Mouse (Mus musculus): ENCODE results near the gene Alg1. TPM values are rescaled to one million over a fixed set of nuclear protein-coding genes. Genes with fewer than 3 reads are reported as not detected.

Gene Alg1
- polyA plus RNA-seq, 1 experiment from 2014 or later: 36.8 TPM

DNA sequence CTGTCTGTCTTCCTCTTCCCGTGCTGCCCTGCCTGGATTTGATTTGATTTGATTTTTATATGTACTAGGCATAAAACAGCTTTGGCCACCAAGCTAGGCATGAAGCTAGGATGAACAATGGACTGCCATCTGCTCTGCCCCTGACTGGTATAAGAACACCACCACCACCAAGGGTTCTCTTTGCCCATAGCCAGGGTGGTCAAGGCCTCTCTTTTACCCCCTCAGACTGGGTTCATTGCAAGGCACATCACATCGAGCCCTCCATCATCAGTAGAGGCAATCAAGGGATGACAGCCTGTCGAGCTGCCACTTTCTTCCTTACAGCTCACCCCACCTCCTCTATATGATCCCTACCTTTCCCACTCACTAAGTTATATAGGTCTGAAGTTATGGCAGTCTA lies 39.0 kb downstream of the Alg1 start:
- Histone ChIP-seq H3K4me1 (ENCODE audit: control insufficient read depth, insufficient read depth, low read length) (no peaks in the 10 kb centered on the region), H3K4me3 (ENCODE audit: low read depth, low read length) (no peak overlapping the region), H3K36me3 (ENCODE audit: control insufficient read depth, insufficient read depth, low read length) (no peaks in the 10 kb centered on the region), H3K27ac (replicated peaks; ENCODE audit: low read depth, low read length) (no peak overlapping the region), H3K27me3 (replicated peaks; ENCODE audit: control insufficient read depth, insufficient read depth, low read length) (no peaks in the 10 kb centered on the region), H3K9me3 (ENCODE audit: control insufficient read depth, low read length) (no peaks in the 10 kb centered on the region), H3K4me2 (ENCODE audit: low read depth, low read length) (no peak overlapping the region), H3K9ac (ENCODE audit: low read depth, low read length) (no peak overlapping the region)
- DNase-seq (ENCODE audit: low spot score): no peak
- WGBS: 82% methylated on average over 3 of the region's 3 CpGs
- ATAC-seq (ENCODE audit: low read depth): no peak

GRCm38 (mm10) chr16:5279571-5280222 lies 46.3 kb downstream of the Alg1 start:
- no peaks in the 10 kb centered on the region for H3K9me3 ChIP-seq (ENCODE audit: control insufficient read depth, low read length)
- 73% methylated on average over 5 of the region's 5 CpGs for WGBS

DNA sequence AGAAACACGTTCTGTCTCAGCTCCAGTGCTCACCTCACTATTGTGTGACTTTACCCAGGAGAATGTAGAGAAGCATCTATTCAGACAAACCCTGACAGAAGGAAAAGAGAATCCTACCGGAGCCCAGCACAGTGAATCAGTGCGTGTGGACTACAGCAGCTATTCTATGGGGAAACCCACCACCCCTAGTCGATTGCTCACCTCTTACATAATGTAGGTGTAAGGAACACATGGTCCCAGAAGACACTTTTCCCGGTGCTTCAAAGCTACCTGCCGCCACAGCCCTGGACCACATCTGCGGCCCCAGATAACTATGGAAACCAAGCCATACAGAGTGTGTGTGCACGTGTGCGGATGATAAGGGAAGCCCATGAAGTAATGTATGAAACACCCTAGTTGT lies 49.3 kb downstream of the Alg1 start:
- Histone ChIP-seq H3K4me2 (ENCODE audit: low read depth, low read length) (no peak overlapping the region), H3K27me3 (replicated peaks; ENCODE audit: control insufficient read depth, insufficient read depth, low read length) (no peaks in the 10 kb centered on the region), H3K36me3 (ENCODE audit: control insufficient read depth, insufficient read depth, low read length) (no peaks in the 10 kb centered on the region), H3K9me3 (ENCODE audit: control insufficient read depth, low read length) (no peaks in the 10 kb centered on the region), H3K4me3 (ENCODE audit: low read depth, low read length) (no peak overlapping the region), H3K4me1 (ENCODE audit: control insufficient read depth, insufficient read depth, low read length) (no peaks in the 10 kb centered on the region), H3K9ac (ENCODE audit: low read depth, low read length) (no peak overlapping the region), H3K27ac (replicated peaks; ENCODE audit: low read depth, low read length) (no peak overlapping the region)
- DNase-seq (ENCODE audit: low spot score): no peak
- WGBS: 91% methylated on average over 9 of the region's 9 CpGs
- no peak for ATAC-seq (ENCODE audit: low read depth)

More at GRCm38 (mm10) chr16:5279571-5280222, 46.3 kb downstream of the Alg1 start:
- H3K4me3 ChIP-seq (ENCODE audit: low read depth, low read length): no peak overlapping the region
- no peaks in the 10 kb centered on the region for H3K27me3 ChIP-seq (replicated peaks; ENCODE audit: control insufficient read depth, insufficient read depth, low read length)
- no peaks in the 10 kb centered on the region for H3K36me3 ChIP-seq (ENCODE audit: control insufficient read depth, insufficient read depth, low read length)
- H3K27ac ChIP-seq (replicated peaks; ENCODE audit: low read depth, low read length): no peak overlapping the region
- H3K4me1 ChIP-seq (ENCODE audit: control insufficient read depth, insufficient read depth, low read length): no peaks in the 10 kb centered on the region
- no peak overlapping the region for H3K4me2 ChIP-seq (ENCODE audit: low read depth, low read length)
- ATAC-seq (ENCODE audit: low read depth) (peak; percentile 65; the same call in 1 of the 2 replicates), DNase-seq (ENCODE audit: low spot score) (no peak)
- H3K9ac ChIP-seq (ENCODE audit: low read depth, low read length): no peak overlapping the region

- no peaks in the 10 kb centered on the region for H3K27me3 ChIP-seq (replicated peaks; ENCODE audit: control insufficient read depth, insufficient read depth, low read length)
- H3K4me2 ChIP-seq (ENCODE audit: low read depth, low read length): no peak overlapping the region
- no peaks in the 10 kb centered on the region for H3K36me3 ChIP-seq (ENCODE audit: control insufficient read depth, insufficient read depth, low read length)
- 47% methylated on average over 3 of the region's 3 CpGs for WGBS
- H3K27ac ChIP-seq (replicated peaks; ENCODE audit: low read depth, low read length): no peak overlapping the region
- H3K4me3 ChIP-seq (ENCODE audit: low read depth, low read length): no peak overlapping the region
- H3K4me1 ChIP-seq (ENCODE audit: control insufficient read depth, insufficient read depth, low read length): no peaks in the 10 kb centered on the region
- ATAC-seq (ENCODE audit: low read depth) (no peak), DNase-seq (ENCODE audit: low spot score) (no peak)
- H3K9ac ChIP-seq (ENCODE audit: low read depth, low read length): no peak overlapping the region
- H3K9me3 ChIP-seq (ENCODE audit: control insufficient read depth, low read length): no peaks in the 10 kb centered on the region
These were observed 52.0 kb downstream of the Alg1 start for GRCm38 (mm10) chr16:5285376-5285775.

Small RNA genes within 50 kb of the gene (microRNA-seq; reads per million reads assigned to microRNA genes)
- gene Gm23689 (ENCODE audit: borderline number of aligned reads): not detected
- not detected for gene Gm26095 (ENCODE audit: borderline number of aligned reads)
- not detected for gene Mir6364 (ENCODE audit: borderline number of aligned reads)

Other genes starting within 250 kb of the Alg1 start
- 0.22 TPM in 1 of 2 replicates, not detected in the other for gene Sept12, start 235.8 kb upstream of the Alg1 start, polyA plus RNA-seq (2014; fragmentation: Nextera tagmentation; extraction: Ambion mirVana)
- 5.8 and 9.3 TPM in 2 replicates for gene Smim22, start 226.3 kb upstream of the Alg1 start, polyA plus RNA-seq (2014; fragmentation: Nextera tagmentation; extraction: Ambion mirVana)
- 50.2 and 53.0 TPM in 2 replicates for gene Rogdi, start 220.1 kb upstream of the Alg1 start, polyA plus RNA-seq (2014; fragmentation: Nextera tagmentation; extraction: Ambion mirVana)
- 91.3 and 96.0 TPM in 2 replicates for gene Glyr1, start 183.8 kb upstream of the Alg1 start, polyA plus RNA-seq (2014; fragmentation: Nextera tagmentation; extraction: Ambion mirVana)
- 24.0 and 24.2 TPM in 2 replicates for gene Ubn1, start 183.6 kb upstream of the Alg1 start, polyA plus RNA-seq (2014; fragmentation: Nextera tagmentation; extraction: Ambion mirVana)
- 15.3 and 19.3 TPM in 2 replicates for gene Ppl, start 101.2 kb upstream of the Alg1 start, polyA plus RNA-seq (2014; fragmentation: Nextera tagmentation; extraction: Ambion mirVana)
- gene Sec14l5, start 86.5 kb upstream of the Alg1 start, polyA plus RNA-seq (2014; fragmentation: Nextera tagmentation; extraction: Ambion mirVana): 0.22 and 0.36 TPM in 2 replicates
- gene Nagpa, start 29.6 kb upstream of the Alg1 start, polyA plus RNA-seq (2014; fragmentation: Nextera tagmentation; extraction: Ambion mirVana): 14.5 and 18.3 TPM in 2 replicates
- 4.8 and 7.6 TPM in 2 replicates for gene AU021092, start 11.3 kb upstream of the Alg1 start, polyA plus RNA-seq (2014; fragmentation: Nextera tagmentation; extraction: Ambion mirVana)
- gene Eef2kmt, start 22.4 kb downstream of the Alg1 start, polyA plus RNA-seq (2014; fragmentation: Nextera tagmentation; extraction: Ambion mirVana): 25.5 and 32.2 TPM in 2 replicates

Measured in embryonic facial prominence, embryonic 14.5 days (tissue).